Mouse (Mus musculus) liver, embryonic 15.5 days (tissue): Measurements from ENCODE around the gene Ice2. TPM values are rescaled to one million over a fixed set of nuclear protein-coding genes. Genes with fewer than 3 reads are reported as not detected.

Experiments used
- ATAC-seq: fragments of 200-750 bp; cut with Nextera tagmentation; 2 replicates; pipeline ENCODE4 v1.8.0; 2017; ENCODE audit warnings: moderate number of reproducible peaks, mild to moderate bottlenecking, moderate library complexity; ENCODE audit not compliant: insufficient read depth
- H3K27ac ChIP-seq: fragments of 300-500 bp; sonication (generic); replicated peaks from 2 replicates; pipeline ENCODE4 v1.5.1; 2015; ENCODE audit warnings: mild to moderate bottlenecking, inconsistent platforms
- H3K27me3 ChIP-seq: fragments of 300-500 bp; sonication (generic); 2 replicates; pipeline ENCODE4 v1.6.1; 2015; ENCODE audit warnings: mild to moderate bottlenecking, inconsistent platforms
- H3K36me3 ChIP-seq: fragments of 300-500 bp; sonication (generic); replicated peaks from 2 replicates; pipeline ENCODE4 v1.6.1; 2015; ENCODE audit warnings: moderate library complexity, mild to moderate bottlenecking, inconsistent platforms
- H3K4me1 ChIP-seq: fragments of 300-500 bp; sonication (generic); replicated peaks from 2 replicates; pipeline ENCODE4 v1.6.1; 2015; ENCODE audit warnings: inconsistent platforms
- H3K4me2 ChIP-seq: fragments of 300-500 bp; sonication (generic); 2 replicates; pipeline ENCODE4 v1.6.1; 2015; ENCODE audit warnings: moderate library complexity, mild to moderate bottlenecking, inconsistent platforms
- H3K4me3 ChIP-seq: fragments of 300-500 bp; sonication (generic); replicated peaks from 2 replicates; pipeline ENCODE4 v1.5.1; 2015; ENCODE audit warnings: mild to moderate bottlenecking, inconsistent platforms
- H3K9ac ChIP-seq: fragments of 300-500 bp; sonication (generic); 2 replicates; pipeline ENCODE4 v1.6.1; 2015; ENCODE audit warnings: moderate library complexity, mild to moderate bottlenecking, inconsistent platforms
- H3K9me3 ChIP-seq: fragments of 300-500 bp; sonication (generic); replicated peaks from 2 replicates; pipeline ENCODE4 v1.6.1; 2016; ENCODE audit warnings: inconsistent platforms
- WGBS: fragments of 180-500 bp; shearing (Covaris S2); methylation state at CpG from one replicate; pipeline ENCODE4 v1.1.7; 2015; ENCODE audit warnings: mixed read lengths; ENCODE audit not compliant: insufficient replicate concordance; 5-methylcytosine and 5-hydroxymethylcytosine counted together
- polyA plus RNA-seq: library from polyadenylated mRNA; unstranded; fragments of >200 nt; fragmentation: Nextera tagmentation; extraction: Ambion mirVana; gene quantifications from 2 replicates; pipeline ENCODE4 v1.2.1, GENCODE M21; 2015

The Ice2 gene
- polyA plus RNA-seq, 1 experiment from 2014 or later: 6.6 TPM

DNA sequence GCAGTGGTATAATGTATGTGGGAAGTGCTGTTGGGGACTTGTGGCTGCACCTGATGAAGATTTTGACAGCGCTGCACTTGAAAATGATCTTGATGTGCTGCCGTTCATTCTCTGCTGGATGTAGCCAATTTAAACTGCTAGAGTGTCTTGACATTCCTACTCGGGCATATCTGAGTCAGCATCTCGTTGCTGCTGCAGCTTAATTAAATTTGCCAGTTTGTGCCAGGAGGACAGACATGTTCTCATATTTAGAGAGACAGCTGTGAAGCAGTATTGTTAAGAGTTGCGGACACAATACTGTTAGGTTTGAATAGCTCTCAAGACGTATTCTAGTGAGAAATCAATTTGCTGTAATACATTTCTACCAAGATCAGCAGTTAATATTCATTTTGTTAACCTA lies 7.0 kb downstream of the Ice2 start:
- H3K36me3 ChIP-seq: peaks cover 6% of the 10 kb centered on the region; the same call in 1 of the 2 replicates
- 72% methylated on average over 6 of the region's 6 CpGs for WGBS
- no peak overlapping the region for H3K4me2 ChIP-seq
- H3K4me1 ChIP-seq: no peaks in the 10 kb centered on the region
- H3K27me3 ChIP-seq: no peaks in the 10 kb centered on the region
- no peak for ATAC-seq
- H3K4me3 ChIP-seq: no peak overlapping the region
- H3K27ac ChIP-seq: no peak overlapping the region
- no peaks in the 10 kb centered on the region for H3K9me3 ChIP-seq
- no peak overlapping the region for H3K9ac ChIP-seq

DNA sequence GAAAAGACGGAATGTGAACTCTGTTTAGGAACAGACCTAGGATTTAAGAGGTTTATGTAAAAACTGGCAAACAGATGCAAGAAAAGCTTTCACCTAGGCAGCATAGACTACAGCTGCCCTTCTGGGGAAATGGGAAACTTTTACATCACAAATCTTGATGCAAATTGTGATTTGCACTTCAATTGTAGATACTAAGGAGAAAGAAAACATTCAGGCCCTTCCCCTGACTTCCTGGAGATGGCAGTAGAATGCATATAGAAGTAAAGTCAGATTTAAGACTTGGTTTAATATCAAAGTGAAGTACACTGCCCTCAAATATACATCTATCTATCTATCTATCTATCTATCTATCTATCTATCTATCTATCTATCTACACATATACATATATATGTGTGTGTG lies 21.8 kb downstream of the Ice2 start:
- 94% methylated on average over 1 of the region's 1 CpGs for WGBS
- H3K4me2 ChIP-seq: no peak overlapping the region

DNA sequence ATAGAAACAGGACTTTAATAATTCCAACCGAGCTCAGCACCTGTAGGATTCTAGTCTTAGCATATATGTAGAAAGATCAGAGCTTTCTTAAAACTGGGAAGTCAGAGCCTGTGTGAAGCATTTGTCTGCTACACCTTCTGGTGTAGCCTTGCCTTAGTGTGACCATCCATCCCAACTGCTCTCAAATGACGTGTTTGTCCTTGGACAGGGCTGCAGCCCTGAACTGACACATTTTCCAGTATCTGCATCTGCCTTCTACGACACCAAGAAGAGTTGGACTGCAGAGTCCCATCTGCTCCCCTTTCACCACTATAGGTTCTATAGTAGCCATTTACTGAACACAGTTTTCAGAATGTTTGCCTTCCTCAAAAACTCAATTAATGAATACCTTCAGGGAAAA lies 32.8 kb downstream of the Ice2 start:
- H3K36me3 ChIP-seq: peaks cover 52% of the 10 kb centered on the region
- H3K9me3 ChIP-seq: no peaks in the 10 kb centered on the region
- no peak overlapping the region for H3K9ac ChIP-seq
- WGBS: 71% methylated on average over 3 of the region's 3 CpGs
- H3K4me1 ChIP-seq: no peaks in the 10 kb centered on the region
- no peak overlapping the region for H3K4me2 ChIP-seq
- ATAC-seq: no peak
- no peaks in the 10 kb centered on the region for H3K27me3 ChIP-seq
- no peak overlapping the region for H3K4me3 ChIP-seq
- no peak overlapping the region for H3K27ac ChIP-seq

More for the DNA sequence above, 21.8 kb downstream of the Ice2 start:
- Histone ChIP-seq H3K36me3 (peaks cover 54% of the 10 kb centered on the region), H3K4me3 (no peak overlapping the region), H3K4me1 (no peaks in the 10 kb centered on the region), H3K9me3 (no peaks in the 10 kb centered on the region), H3K27ac (no peak overlapping the region), H3K9ac (no peak overlapping the region), H3K27me3 (no peaks in the 10 kb centered on the region)
- no peak for ATAC-seq

DNA sequence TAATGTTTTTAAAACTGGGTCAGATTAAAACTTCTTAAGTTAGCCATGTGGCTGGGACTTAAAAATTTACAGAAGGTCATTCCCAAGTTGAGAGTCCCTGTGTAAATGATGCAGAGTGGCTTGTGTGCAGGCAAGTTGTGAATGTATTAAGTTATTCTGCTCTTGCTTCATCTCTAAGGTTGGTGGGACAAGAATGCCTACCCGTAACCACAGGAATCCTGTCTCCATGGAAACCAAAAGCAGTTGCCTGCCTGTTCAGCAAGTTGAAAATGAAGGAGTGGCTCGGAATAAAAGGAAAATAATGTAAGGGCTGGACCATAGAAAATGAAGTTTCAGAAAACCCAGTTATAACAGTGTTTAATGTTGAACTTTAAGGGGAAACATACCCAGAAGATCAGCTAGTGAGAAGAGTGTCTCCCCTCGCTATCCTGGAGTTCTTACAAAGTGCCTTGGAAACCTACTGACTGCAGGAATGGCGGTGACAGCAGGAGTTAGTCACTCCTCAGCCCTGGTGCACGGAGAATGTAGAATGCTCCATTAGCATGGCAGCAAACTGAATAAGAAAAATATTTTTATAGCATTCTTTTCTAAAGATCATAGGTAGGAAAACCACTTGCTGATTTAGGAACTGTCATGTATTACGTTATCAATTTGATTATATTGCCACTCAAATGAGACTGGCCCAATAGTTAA lies 34.3 kb downstream of the Ice2 start:
- H3K27ac ChIP-seq: no peak overlapping the region
- H3K36me3 ChIP-seq: peaks cover 41% of the 10 kb centered on the region
- no peak overlapping the region for H3K4me2 ChIP-seq
- ATAC-seq: no peak
- H3K9me3 ChIP-seq: no peaks in the 10 kb centered on the region
- 75% methylated on average over 6 of the region's 6 CpGs for WGBS
- no peaks in the 10 kb centered on the region for H3K27me3 ChIP-seq
- no peaks in the 10 kb centered on the region for H3K4me1 ChIP-seq
- H3K9ac ChIP-seq: no peak overlapping the region
- H3K4me3 ChIP-seq: no peak overlapping the region

DNA sequence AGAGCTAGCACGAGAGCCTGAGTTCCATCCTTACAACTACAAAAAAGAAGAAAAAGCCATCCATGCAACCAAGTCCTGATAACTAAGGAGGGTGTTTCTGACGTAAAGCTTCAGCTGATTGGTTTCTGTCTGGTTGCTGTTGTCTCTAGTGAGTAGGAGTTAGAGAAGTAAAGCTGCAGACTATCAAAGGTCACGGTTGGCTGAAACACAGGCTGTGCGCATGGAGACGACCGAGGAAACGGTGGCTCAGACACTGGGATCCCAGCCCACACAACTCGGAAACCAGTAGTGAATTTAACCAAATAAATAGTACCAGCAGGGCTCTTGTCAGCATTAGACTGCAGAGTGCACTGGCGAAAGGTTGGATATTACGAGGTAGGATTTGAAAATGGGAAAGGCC lies 37.5 kb downstream of the Ice2 start:
- Histone ChIP-seq H3K4me3 (no peak overlapping the region), H3K36me3 (peaks cover 20% of the 10 kb centered on the region), H3K27me3 (no peaks in the 10 kb centered on the region), H3K4me1 (0 out of 2 replicates have a peak, but pooled peaks cover 3% of the 10 kb centered on the region), H3K9me3 (no peaks in the 10 kb centered on the region), H3K4me2 (no peak overlapping the region), H3K9ac (no peak overlapping the region), H3K27ac (0 out of 2 replicates have a peak overlapping the region, but pooled peaks have one; percentile 38)
- ATAC-seq: peak; percentile 46; the same call in 1 of the 2 replicates
- 67% methylated on average over 10 of the region's 10 CpGs for WGBS

DNA sequence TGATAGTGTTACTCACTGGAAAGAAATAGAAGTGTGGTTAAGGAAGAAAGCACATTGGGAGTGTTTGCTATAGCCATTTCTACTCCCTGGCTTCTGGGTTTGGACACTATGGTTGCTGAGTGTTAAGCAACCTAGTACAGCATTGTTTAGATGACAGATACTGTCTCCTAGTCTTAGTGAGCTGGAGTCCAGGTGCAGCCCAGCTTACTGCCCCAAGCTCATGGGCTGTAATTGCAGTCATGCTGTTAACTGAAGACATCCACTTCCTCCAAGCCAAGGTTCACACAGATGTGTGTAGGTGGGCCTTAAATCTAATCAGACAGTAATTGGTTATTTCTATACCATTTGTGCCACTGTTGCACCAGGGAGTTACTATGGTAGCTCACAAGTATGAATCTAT lies 38.0 kb downstream of the Ice2 start:
- 0 out of 2 replicates have a peak, but pooled peaks cover 3% of the 10 kb centered on the region for H3K4me1 ChIP-seq
- H3K9ac ChIP-seq: no peak overlapping the region
- no peak for ATAC-seq
- H3K27me3 ChIP-seq: no peaks in the 10 kb centered on the region
- H3K27ac ChIP-seq: 0 out of 2 replicates have a peak overlapping the region, but pooled peaks have one; percentile 38
- H3K4me3 ChIP-seq: no peak overlapping the region
- H3K9me3 ChIP-seq: no peaks in the 10 kb centered on the region
- peaks cover 15% of the 10 kb centered on the region for H3K36me3 ChIP-seq
- no peak overlapping the region for H3K4me2 ChIP-seq

DNA sequence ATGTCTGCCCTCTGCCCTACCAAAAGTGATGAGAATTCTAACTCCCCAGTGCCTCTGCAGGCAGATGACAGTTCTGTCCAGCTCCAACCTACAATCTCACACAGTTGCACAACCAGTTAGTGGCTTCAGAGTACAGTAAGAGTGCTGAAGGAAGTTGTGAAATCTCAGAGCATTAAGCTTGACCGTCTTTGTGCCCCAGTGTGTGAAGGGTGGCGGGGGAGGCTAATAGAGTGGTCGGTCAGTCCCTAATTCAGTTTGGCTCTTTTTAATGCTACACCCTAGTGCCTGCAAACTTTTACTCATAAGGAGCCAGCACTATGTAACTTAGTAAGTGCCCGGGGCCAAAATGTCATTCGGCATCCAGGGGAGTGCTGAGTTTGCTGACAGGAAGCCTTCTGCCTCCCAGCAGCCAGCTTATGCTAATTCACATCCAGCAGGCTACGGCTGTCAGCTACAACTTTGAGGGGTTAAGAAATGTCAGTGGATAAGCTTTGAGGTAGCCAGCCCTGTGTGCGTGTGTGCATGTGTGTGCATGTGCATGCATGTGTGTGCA lies 42.2 kb downstream of the Ice2 start:
- H3K27ac ChIP-seq: peak overlapping the region; percentile 74

DNA sequence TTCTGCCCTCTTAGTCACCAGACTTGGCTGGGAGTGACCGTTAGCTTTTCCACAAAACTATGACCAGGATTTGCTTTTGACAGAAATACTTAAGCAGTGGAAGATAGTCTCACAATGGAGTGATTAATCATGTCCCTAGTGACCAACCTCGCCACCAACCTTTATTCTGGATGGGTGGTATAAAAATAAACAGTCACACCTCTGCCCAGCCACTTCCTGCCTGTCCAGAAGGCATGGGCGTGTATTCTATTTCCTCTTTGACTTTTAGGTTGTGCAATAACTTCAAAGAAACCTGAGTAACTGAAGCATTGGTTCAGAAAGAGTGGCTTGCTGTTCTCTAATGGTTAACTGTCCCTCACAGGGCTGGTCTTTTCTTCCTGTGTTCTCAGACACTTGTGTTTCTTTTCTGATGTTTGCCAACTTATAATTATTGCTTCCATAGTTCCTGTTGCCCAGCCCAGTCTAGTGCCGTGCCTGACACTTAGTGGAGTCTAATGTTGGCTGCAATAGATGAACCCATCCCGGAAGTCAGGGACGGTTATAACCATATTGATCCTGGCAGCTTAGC lies 44.8 kb downstream of the Ice2 start:
- 0 out of 2 replicates have a peak, but pooled peaks have one; percentile 32 for ATAC-seq
- no peak overlapping the region for H3K4me2 ChIP-seq
- 0 out of 2 replicates have a peak overlapping the region, but pooled peaks have one; percentile 42 for H3K27ac ChIP-seq

More for the DNA sequence above, 42.2 kb downstream of the Ice2 start:
- 19% methylated on average over 7 of the region's 7 CpGs for WGBS
- Histone ChIP-seq H3K4me3 (no peak overlapping the region), H3K4me2 (peak overlapping the region; percentile 30), H3K4me1 (peaks cover 18% of the 10 kb centered on the region; the same call in 1 of the 2 replicates), H3K36me3 (no peaks in the 10 kb centered on the region), H3K9ac (no peak overlapping the region), H3K9me3 (no peaks in the 10 kb centered on the region), H3K27me3 (no peaks in the 10 kb centered on the region)
- peak; percentile 69 for ATAC-seq

DNA sequence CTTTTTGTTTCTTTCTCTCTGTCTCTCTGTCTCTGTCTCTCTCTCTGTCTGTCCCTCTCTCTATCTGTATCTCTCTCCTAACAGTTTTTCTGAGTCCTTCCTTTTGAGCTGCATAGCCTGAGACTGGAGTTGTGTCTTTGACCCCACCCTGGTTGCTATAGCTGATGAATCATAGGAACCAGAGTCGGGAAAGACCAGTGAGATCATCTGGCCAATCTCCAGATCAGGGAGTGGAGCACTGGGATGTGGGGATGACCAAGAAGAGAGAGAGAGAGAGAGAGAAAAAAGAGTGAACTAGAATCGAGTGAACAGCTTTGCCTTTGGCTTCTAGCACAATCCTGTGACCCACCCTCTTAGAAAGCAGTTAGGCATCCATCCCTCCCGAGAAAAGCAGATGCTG lies 45.5 kb downstream of the Ice2 start:
- 35% methylated on average over 3 of the region's 3 CpGs for whole genome bisulfite sequencing
- no peak for ATAC-seq
- H3K9ac ChIP-seq: no peak overlapping the region

More for the DNA sequence above, 44.8 kb downstream of the Ice2 start:
- Histone ChIP-seq H3K27me3 (no peaks in the 10 kb centered on the region), H3K36me3 (no peaks in the 10 kb centered on the region), H3K4me1 (peaks cover 18% of the 10 kb centered on the region; the same call in 1 of the 2 replicates), H3K9me3 (no peaks in the 10 kb centered on the region), H3K4me3 (no peak overlapping the region), H3K9ac (no peak overlapping the region)
- 21% methylated on average over 6 of the region's 6 CpGs for WGBS

DNA sequence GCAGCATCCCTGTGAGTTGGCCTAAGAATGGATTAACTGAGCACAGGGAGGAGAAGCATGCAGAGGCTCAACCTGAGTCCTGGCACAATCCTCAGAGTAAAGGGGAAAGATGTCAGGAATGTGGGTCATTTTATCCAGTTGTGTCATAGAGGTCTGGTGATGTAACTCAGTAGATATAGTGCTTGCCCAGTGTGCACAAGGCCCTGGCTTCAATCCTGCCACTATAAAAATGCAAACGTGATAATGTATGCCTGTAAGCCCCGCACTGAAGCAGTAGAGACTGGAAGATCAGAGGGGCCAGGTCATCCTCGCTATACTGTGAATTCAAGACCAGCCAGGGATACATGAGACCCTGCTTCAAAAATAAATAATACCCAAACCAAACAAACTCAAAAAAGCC lies 51.1 kb downstream of the Ice2 start:
- peaks cover 11% of the 10 kb centered on the region for H3K27me3 ChIP-seq
- no peak overlapping the region for H3K4me3 ChIP-seq
- H3K36me3 ChIP-seq: no peaks in the 10 kb centered on the region
- no peak overlapping the region for H3K4me2 ChIP-seq
- no peak overlapping the region for H3K27ac ChIP-seq
- no peaks in the 10 kb centered on the region for H3K9me3 ChIP-seq
- WGBS: 61% methylated on average over 3 of the region's 3 CpGs
- ATAC-seq: no peak
- H3K4me1 ChIP-seq: peaks cover 11% of the 10 kb centered on the region
- H3K9ac ChIP-seq: no peak overlapping the region

More for the DNA sequence above, 45.5 kb downstream of the Ice2 start:
- H3K4me1 ChIP-seq: peaks cover 18% of the 10 kb centered on the region; the same call in 1 of the 2 replicates
- H3K4me3 ChIP-seq: no peak overlapping the region
- H3K27ac ChIP-seq: no peak overlapping the region; the same call in 1 of the 2 replicates
- H3K27me3 ChIP-seq: no peaks in the 10 kb centered on the region
- H3K4me2 ChIP-seq: no peak overlapping the region
- H3K36me3 ChIP-seq: no peaks in the 10 kb centered on the region
- no peaks in the 10 kb centered on the region for H3K9me3 ChIP-seq

DNA sequence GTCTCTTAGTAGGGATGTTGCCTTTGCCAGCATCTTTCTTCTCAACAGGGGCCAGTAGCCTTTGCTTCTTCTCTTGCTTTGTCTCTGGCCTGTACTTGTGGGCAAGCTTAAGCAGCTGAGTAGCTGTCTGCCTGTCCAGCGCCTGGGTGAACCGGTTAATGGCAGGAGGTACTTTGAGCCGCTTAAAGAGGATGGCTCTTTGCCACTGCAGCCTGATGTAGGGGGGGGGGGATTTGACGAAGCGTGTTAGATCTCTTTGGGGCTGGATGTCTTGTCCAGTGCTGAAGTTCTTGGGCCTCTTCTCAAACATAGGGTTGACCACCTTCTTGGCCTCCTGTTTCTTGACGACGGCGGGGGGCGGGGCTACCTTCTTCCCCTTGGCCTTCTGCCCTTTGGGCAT lies 52.9 kb downstream of the Ice2 start:
- no peaks in the 10 kb centered on the region for H3K36me3 ChIP-seq
- WGBS: 77% methylated on average over 9 of the region's 9 CpGs
- no peak overlapping the region for H3K4me2 ChIP-seq
- no peaks in the 10 kb centered on the region for H3K9me3 ChIP-seq
- H3K4me3 ChIP-seq: no peak overlapping the region
- no peak overlapping the region for H3K9ac ChIP-seq
- H3K27me3 ChIP-seq: peaks cover 26% of the 10 kb centered on the region
- no peak overlapping the region for H3K27ac ChIP-seq
- H3K4me1 ChIP-seq: peaks cover 26% of the 10 kb centered on the region
- no peak for ATAC-seq
